Mouse (Mus musculus) liver, postnatal 0 days (tissue): Measurements from ENCODE around the gene Trabd2b.

Source experiments
- CTCF ChIP-seq: sonication (generic); IDR thresholded peaks from 2 replicates; pipeline ENCODE4 v1.5.1; 2016; ENCODE audit warnings: antibody characterized with exemption, low read depth
- EP300 ChIP-seq: IDR thresholded peaks from 2 replicates; pipeline ENCODE4 v1.6.1; 2016; ENCODE audit warnings: antibody characterized with exemption, low read depth, mild to moderate bottlenecking

DNA sequence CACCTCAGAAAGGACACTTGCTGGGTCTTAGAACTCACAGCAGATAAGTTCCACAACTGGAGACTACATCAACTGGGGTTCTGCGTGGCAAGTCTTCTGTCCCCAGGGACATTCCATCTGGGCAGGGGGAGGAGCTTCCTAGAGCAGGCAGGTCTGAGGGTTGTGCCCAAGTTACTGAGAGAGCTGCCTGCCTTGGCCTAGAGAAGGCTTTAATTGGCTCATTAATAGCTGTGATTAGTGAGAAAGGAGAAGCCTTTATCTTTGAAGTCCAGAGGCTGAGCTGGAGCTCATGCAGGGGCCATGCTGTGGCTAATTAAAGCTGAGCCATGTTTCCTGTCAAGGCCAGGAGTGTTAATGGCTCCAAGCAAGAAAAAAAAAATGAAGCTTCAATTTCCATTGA is 23.9 kb upstream of the Trabd2b start:
- TF ChIP-seq CTCF (no peak), EP300 (no peak)
